Mouse (Mus musculus) adrenal gland, postnatal 4 days (tissue): ENCODE measurements around the gene Rassf9. TPM values are rescaled to one million over a fixed set of nuclear protein-coding genes. Genes with fewer than 3 reads are reported as not detected.

Experiments used
- DNase-seq, 2 experiments: peaks; one replicate each; pipeline ENCODE4 v3.0.0; 2021 to 2022; ENCODE audit warnings: low spot score in 2 of 2, mixed read lengths in 2 of 2
- long read RNA-seq, 2 experiments: library from polyadenylated mRNA; stranded (forward); transcript quantifications; one replicate each; pipeline ENCODE4 v2.0.0; 2021
- total RNA-seq, 2 experiments: library from RNA; stranded (reverse); gene quantifications; 2 replicates each; pipeline ENCODE4 v1.2.3; 2021

The Rassf9 gene
- total RNA-seq, result 10 to 100 TPM in 1 of 2 experiments, 1 to 10 TPM in 1; 8.0 to 10.5 TPM
- long read RNA-seq, experiment 1, full-length matches to known transcripts, result 1 of 1 reads
- long read RNA-seq, experiment 1, partial matches to known transcripts, result 0 of 1 reads
- long read RNA-seq, experiment 1, other reads (novel, unspliced or antisense), result 0 of 1 reads
- long read RNA-seq, experiment 2, full-length matches to known transcripts, result 3 of 6 reads
- long read RNA-seq, experiment 2, partial matches to known transcripts, result 0 of 6 reads
- long read RNA-seq, experiment 2, other reads (novel, unspliced or antisense), result 3 of 6 reads

- DNase-seq, result no peak
Observed at GRCm38 (mm10) chr10:102511807-102512461, at the start of gene Rassf9. Gene Rassf9 (plus strand): TSS chr10:102512222.

- DNase-seq, result no peak
Observed at GRCm38 (mm10) chr10:102469412-102469811, 42.6 kb upstream of the Rassf9 start.

- no peak for DNase-seq
Observed at GRCm38 (mm10) chr10:102490386-102490785, 21.6 kb upstream of the Rassf9 start, which contains the start of gene Nts. Gene Nts (minus strand): TSS chr10:102490486.

GRCm38 (mm10) chr10:102491792-102492191 lies 20.2 kb upstream of the Rassf9 start:
- no peak for DNase-seq

GRCm38 (mm10) chr10:102498754-102499153 lies 13.3 kb upstream of the Rassf9 start:
- DNase-seq, result no peak

GRCm38 (mm10) chr10:102507386-102507785 lies 4.6 kb upstream of the Rassf9 start:
- DNase-seq, result no peak

GRCm38 (mm10) chr10:102511461-102511806 lies 588 bp upstream of the Rassf9 start:
- no peak for DNase-seq

GRCm38 (mm10) chr10:102514159-102514558 lies 2.1 kb downstream of the Rassf9 start:
- DNase-seq, result no peak

- no peak for DNase-seq
Observed at GRCm38 (mm10) chr10:102527901-102528300, 15.9 kb downstream of the Rassf9 start.

- DNase-seq, result no peak
Observed at GRCm38 (mm10) chr10:102553941-102554340, 41.9 kb downstream of the Rassf9 start.

- no peak for DNase-seq
Observed at GRCm38 (mm10) chr10:102562488-102562887, 50.5 kb downstream of the Rassf9 start.

GRCm38 (mm10) chr10:102577970-102578369 lies 65.9 kb downstream of the Rassf9 start:
- DNase-seq, result no peak

GRCm38 (mm10) chr10:102594306-102594705 lies 82.3 kb downstream of the Rassf9 start:
- DNase-seq, result no peak

Other genes starting within 250 kb of the Rassf9 start
- under 1 TPM; 0.31 to 0.48 TPM for gene Nts, start 21.7 kb upstream of the Rassf9 start, total RNA-seq